In the genomic region with DNA sequence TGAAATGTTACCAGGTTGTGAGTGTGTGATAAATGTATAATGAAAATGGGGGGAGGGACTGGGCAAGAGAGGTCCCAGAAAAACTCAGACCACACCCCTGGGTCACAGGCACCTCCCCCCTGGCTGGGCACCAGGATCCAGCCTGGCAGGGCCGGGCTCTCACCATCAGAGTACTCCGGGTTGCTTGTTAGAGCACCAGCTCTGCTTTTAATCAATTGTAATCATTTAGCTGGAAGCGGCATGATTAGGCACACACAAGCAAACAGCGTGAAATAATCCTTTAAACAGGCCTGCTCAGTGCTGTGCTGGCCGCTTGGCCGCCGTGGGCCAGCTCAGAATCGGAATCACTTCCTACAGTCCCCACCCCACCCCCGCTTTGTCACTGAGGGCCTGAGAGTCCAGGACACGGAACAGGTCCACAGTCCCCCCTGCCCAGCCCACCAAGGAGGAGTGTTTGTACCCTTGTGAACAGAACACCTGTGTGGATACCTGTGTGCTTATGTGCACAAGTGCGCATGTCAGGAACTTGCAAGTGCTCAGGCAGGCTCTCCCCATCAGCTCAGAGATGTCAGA, we compare ENCODE assay signal across 21 mouse cellular contexts.
DNase-seq lines count a peak whose midpoint lies in the region; ATAC-seq and TF ChIP-seq lines count a peak whose summit lies in the region.
"Had no signal": no experiment of that assay in that cellular context is flagged by ENCODE, and none has a peak within 500 bp of the region (broad histone marks: within the 10 kb centered on the region; RNA-seq: fewer than 3 reads in every experiment).

No protein-coding gene starts in this region.

- H3K9me3 ChIP-seq in forebrain, embryonic 13.5 days (replicated peaks) = no peaks in the 10 kb centered on the region
- no peaks in the 10 kb centered on the region for H3K9me3 ChIP-seq in forebrain, embryonic 10.5 days
- H3K9me3 ChIP-seq in midbrain, embryonic 13.5 days = no peaks in the 10 kb centered on the region
- H3K9me3 ChIP-seq in midbrain, embryonic 11.5 days (ENCODE audit: control insufficient read depth, low read length) = no peaks in the 10 kb centered on the region
- no peaks in the 10 kb centered on the region for H3K9me3 ChIP-seq in hindbrain, embryonic 16.5 days (ENCODE audit: control insufficient read depth, low read length)
- H3K9me3 ChIP-seq in heart, embryonic 11.5 days (replicated peaks; ENCODE audit: control insufficient read depth, low read length) = no peaks in the 10 kb centered on the region
- H3K9me3 ChIP-seq: embryonic facial prominence, embryonic 15.5 days; liver, embryonic 13.5 days had no signal

- no peak for TF ChIP-seq CTCF in brain, embryonic 14.5 days (IDR thresholded peaks at IDR 0.05; ENCODE audit: borderline replicate concordance, extremely low read depth, insufficient read depth, insufficient read length)

- 40% methylated on average over 11 of the region's 11 CpGs for WGBS in forebrain, embryonic 13.5 days
- 85% methylated on average over 11 of the region's 11 CpGs for WGBS in forebrain, embryonic 10.5 days
- 73% methylated on average over 11 of the region's 11 CpGs for WGBS in midbrain, embryonic 13.5 days
- WGBS in midbrain, embryonic 11.5 days = 82% methylated on average over 11 of the region's 11 CpGs
- 69% methylated on average over 11 of the region's 11 CpGs for whole genome bisulfite sequencing in hindbrain, embryonic 16.5 days
- 85% methylated on average over 11 of the region's 11 CpGs for WGBS in heart, embryonic 11.5 days (ENCODE audit: insufficient replicate concordance)

- ATAC-seq in forebrain, embryonic 13.5 days = peak; percentile 63
- ATAC-seq in midbrain, embryonic 13.5 days = peak; percentile 38; the same call in 1 of the 2 replicates
- no peak for ATAC-seq in midbrain, embryonic 11.5 days (ENCODE audit: low FRiP score)
- 0 out of 2 replicates have a peak, but pooled peaks have one; percentile 16 for ATAC-seq in hindbrain, embryonic 16.5 days
- ATAC-seq in heart, embryonic 11.5 days (replicated peaks; ENCODE audit: insufficient number of reproducible peaks, low FRiP score, low TSS enrichment) = no peak

- DNase-seq in forebrain, embryonic 10.5 days (ENCODE audit: extremely low spot score, low spot score) = no peak
- DNase-seq in midbrain, embryonic 11.5 days (ENCODE audit: low spot score, missing footprints) = no peak
- DNase-seq in brain, embryonic 14.5 days (ENCODE audit: low read depth) = peak; percentile 82
- DNase-seq: adrenal gland, adult 2 months; B cell, adult 2 months; cerebellum, adult 8-10 months; heart, postnatal 10 days; kidney, adult 18-20 months; kidney, postnatal 14 days; liver, embryonic 13.5 days; lung, embryonic 14.5 days; lung, postnatal 36 days; right cerebral cortex, postnatal 4 days; thymus, adult 2 months had no signal

- TF ChIP-seq POLR2A in brain, embryonic 14.5 days (IDR thresholded peaks at IDR 0.05; ENCODE audit: borderline replicate concordance, extremely low read depth, insufficient read depth, insufficient read length, poor library complexity, severe bottlenecking) = no peak

- peak overlapping the region; percentile 31; the same call in 1 of the 2 replicates for H3K27ac ChIP-seq in forebrain, embryonic 13.5 days
- H3K27ac ChIP-seq in forebrain, embryonic 10.5 days = no peak overlapping the region
- H3K27ac ChIP-seq in midbrain, embryonic 13.5 days = peak overlapping the region; percentile 35; the same call in 1 of the 2 replicates
- no peak overlapping the region for H3K27ac ChIP-seq in midbrain, embryonic 11.5 days (ENCODE audit: low read depth, low read length)
- peak overlapping the region; percentile 7; the same call in 1 of the 2 replicates for H3K27ac ChIP-seq in hindbrain, embryonic 16.5 days (ENCODE audit: low read depth, low read length)
- H3K27ac ChIP-seq in heart, embryonic 11.5 days (ENCODE audit: low read depth, low read length) = no peak overlapping the region
- H3K27ac ChIP-seq: embryonic facial prominence, embryonic 15.5 days; heart, embryonic 10.5 days; layer of hippocampus, adult 2 months; liver, embryonic 13.5 days had no signal

- peaks cover 7% of the 10 kb centered on the region for H3K36me3 ChIP-seq in forebrain, embryonic 13.5 days (ENCODE audit: poor library complexity, severe bottlenecking)
- H3K36me3 ChIP-seq in forebrain, embryonic 10.5 days (replicated peaks) = peaks cover 81% of the 10 kb centered on the region
- peaks cover 19% of the 10 kb centered on the region for H3K36me3 ChIP-seq in midbrain, embryonic 13.5 days
- H3K36me3 ChIP-seq in midbrain, embryonic 11.5 days (ENCODE audit: control insufficient read depth, insufficient read depth, low read length) = peaks cover 13% of the 10 kb centered on the region; the same call in 1 of the 2 replicates
- no peaks in the 10 kb centered on the region for H3K36me3 ChIP-seq in hindbrain, embryonic 16.5 days (ENCODE audit: control insufficient read depth, insufficient read depth, low read length)
- H3K36me3 ChIP-seq in heart, embryonic 11.5 days (ENCODE audit: control insufficient read depth, insufficient read depth, low read length) = no peaks in the 10 kb centered on the region
- H3K36me3 ChIP-seq: embryonic facial prominence, embryonic 15.5 days; liver, embryonic 13.5 days had no signal

- 0 out of 2 replicates have a peak, but pooled peaks cover 4% of the 10 kb centered on the region for H3K27me3 ChIP-seq in forebrain, embryonic 13.5 days
- H3K27me3 ChIP-seq in forebrain, embryonic 10.5 days (ENCODE audit: poor library complexity, severe bottlenecking) = no peaks in the 10 kb centered on the region
- H3K27me3 ChIP-seq in midbrain, embryonic 13.5 days = no peaks in the 10 kb centered on the region
- no peaks in the 10 kb centered on the region for H3K27me3 ChIP-seq in midbrain, embryonic 11.5 days (ENCODE audit: control insufficient read depth, insufficient read depth, low read length)
- no peaks in the 10 kb centered on the region for H3K27me3 ChIP-seq in hindbrain, embryonic 16.5 days (replicated peaks; ENCODE audit: control insufficient read depth, insufficient read depth, low read length)
- no peaks in the 10 kb centered on the region for H3K27me3 ChIP-seq in heart, embryonic 11.5 days (ENCODE audit: control insufficient read depth, insufficient read depth, low read length)
- H3K27me3 ChIP-seq: embryonic facial prominence, embryonic 15.5 days; liver, embryonic 13.5 days had no signal

- H3K4me1 ChIP-seq in forebrain, embryonic 13.5 days = peaks cover 46% of the 10 kb centered on the region
- H3K4me1 ChIP-seq in forebrain, embryonic 10.5 days = peaks cover 22% of the 10 kb centered on the region
- peaks cover 37% of the 10 kb centered on the region for H3K4me1 ChIP-seq in midbrain, embryonic 13.5 days (replicated peaks)
- H3K4me1 ChIP-seq in midbrain, embryonic 11.5 days (ENCODE audit: control insufficient read depth, insufficient read depth, low read length) = no peaks in the 10 kb centered on the region; the same call in 1 of the 2 replicates
- peaks cover 14% of the 10 kb centered on the region for H3K4me1 ChIP-seq in hindbrain, embryonic 16.5 days (ENCODE audit: control insufficient read depth, insufficient read depth, low read depth, low read length)
- H3K4me1 ChIP-seq in heart, embryonic 11.5 days (ENCODE audit: control insufficient read depth, insufficient read depth, low read length) = no peaks in the 10 kb centered on the region
- H3K4me1 ChIP-seq: embryonic facial prominence, embryonic 15.5 days; heart, embryonic 10.5 days; liver, embryonic 13.5 days had no signal

- no peak overlapping the region for H3K4me3 ChIP-seq in forebrain, embryonic 13.5 days
- H3K4me3 ChIP-seq in forebrain, embryonic 10.5 days = no peak overlapping the region
- no peak overlapping the region for H3K4me3 ChIP-seq in midbrain, embryonic 13.5 days (replicated peaks)
- H3K4me3 ChIP-seq in midbrain, embryonic 11.5 days (ENCODE audit: low read depth, low read length) = no peak overlapping the region
- H3K4me3 ChIP-seq in hindbrain, embryonic 16.5 days (ENCODE audit: low read length) = no peak overlapping the region
- no peak overlapping the region for H3K4me3 ChIP-seq in heart, embryonic 11.5 days (ENCODE audit: low read depth, low read length)
- H3K4me3 ChIP-seq: embryonic facial prominence, embryonic 15.5 days; heart, embryonic 10.5 days; layer of hippocampus, adult 2 months; liver, embryonic 13.5 days had no signal

- H3K9ac ChIP-seq in forebrain, embryonic 13.5 days = no peak overlapping the region
- H3K9ac ChIP-seq in midbrain, embryonic 13.5 days (replicated peaks) = no peak overlapping the region
- H3K9ac ChIP-seq in midbrain, embryonic 11.5 days (ENCODE audit: low read length) = no peak overlapping the region
- no peak overlapping the region for H3K9ac ChIP-seq in hindbrain, embryonic 16.5 days (ENCODE audit: low read depth, low read length)
- no peak overlapping the region for H3K9ac ChIP-seq in heart, embryonic 11.5 days (ENCODE audit: low read depth, low read length)
- H3K9ac ChIP-seq: embryonic facial prominence, embryonic 15.5 days; liver, embryonic 13.5 days; lung, embryonic 14.5 days had no signal

- no peak overlapping the region for H3K4me2 ChIP-seq in forebrain, embryonic 13.5 days
- no peak overlapping the region for H3K4me2 ChIP-seq in midbrain, embryonic 13.5 days (replicated peaks)
- no peak overlapping the region for H3K4me2 ChIP-seq in midbrain, embryonic 11.5 days
- H3K4me2 ChIP-seq in hindbrain, embryonic 16.5 days (ENCODE audit: low read length) = no peak overlapping the region
- no peak overlapping the region for H3K4me2 ChIP-seq in heart, embryonic 11.5 days
- H3K4me2 ChIP-seq: embryonic facial prominence, embryonic 15.5 days; liver, embryonic 13.5 days; lung, embryonic 14.5 days had no signal

Comparison
In these comparisons a context has a peak if more than half of its experiments do, and no peak if none do; other contexts are left out.
1. ATAC-seq: peak in forebrain, embryonic 13.5 days (single experiment), midbrain, embryonic 13.5 days (single experiment) and hindbrain, embryonic 16.5 days (single experiment); none in midbrain, embryonic 11.5 days (single experiment) and heart, embryonic 11.5 days (single experiment).
2. H3K27ac ChIP-seq: peak in forebrain, embryonic 13.5 days (single experiment), midbrain, embryonic 13.5 days (single experiment) and hindbrain, embryonic 16.5 days (single experiment); none in forebrain, embryonic 10.5 days (single experiment), midbrain, embryonic 11.5 days (single experiment) and heart, embryonic 11.5 days (single experiment).